Mouse (Mus musculus) spleen, adult 12 weeks (tissue): Measurements from ENCODE around the gene Tmc2.

Experiments used
- DNase-seq: peaks from one replicate; pipeline ENCODE4 v3.0.0; 2022; ENCODE audit warnings: low spot score

Tmc2 gene

DNA sequence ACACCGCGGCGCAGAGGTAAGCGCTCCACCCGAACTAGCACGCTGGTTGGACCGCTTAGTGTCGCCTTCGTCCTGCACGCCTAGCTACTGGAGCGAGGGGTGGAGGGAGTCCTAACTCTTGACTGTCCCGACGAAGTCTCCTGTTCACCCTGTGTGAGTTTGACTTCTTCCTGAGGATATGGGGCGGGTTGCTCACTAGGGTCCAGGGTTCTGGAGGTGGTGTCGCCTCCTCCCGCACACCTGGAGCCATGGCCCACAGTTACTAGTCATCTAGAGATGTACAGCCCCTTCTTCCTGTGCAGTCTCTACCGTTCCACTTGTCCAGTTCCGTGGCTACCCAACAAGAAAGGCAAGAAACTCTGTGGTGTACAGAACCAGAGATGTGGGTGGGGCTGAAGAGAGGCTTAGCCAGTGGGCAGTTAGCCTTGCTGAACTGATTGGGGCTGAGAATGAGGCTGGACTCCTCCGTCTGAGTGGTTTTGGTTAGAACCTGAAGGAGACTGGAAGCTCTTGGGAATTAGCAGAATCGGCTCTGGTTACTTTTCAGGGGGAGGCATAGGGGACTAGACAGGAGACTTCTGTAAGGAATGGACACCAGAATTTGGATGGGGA lies 101.2 kb downstream of the Tmc2 start:
- DNase-seq = no peak

GRCm38 (mm10) chr2:130297580-130297979 lies 102.6 kb downstream of the Tmc2 start:
- DNase-seq = no peak

- DNase-seq = no peak
These were observed 108.0 kb downstream of the Tmc2 start for GRCm38 (mm10) chr2:130303014-130303413.
